ENCODE assay signal across 8 mouse cellular contexts in the genomic region with DNA sequence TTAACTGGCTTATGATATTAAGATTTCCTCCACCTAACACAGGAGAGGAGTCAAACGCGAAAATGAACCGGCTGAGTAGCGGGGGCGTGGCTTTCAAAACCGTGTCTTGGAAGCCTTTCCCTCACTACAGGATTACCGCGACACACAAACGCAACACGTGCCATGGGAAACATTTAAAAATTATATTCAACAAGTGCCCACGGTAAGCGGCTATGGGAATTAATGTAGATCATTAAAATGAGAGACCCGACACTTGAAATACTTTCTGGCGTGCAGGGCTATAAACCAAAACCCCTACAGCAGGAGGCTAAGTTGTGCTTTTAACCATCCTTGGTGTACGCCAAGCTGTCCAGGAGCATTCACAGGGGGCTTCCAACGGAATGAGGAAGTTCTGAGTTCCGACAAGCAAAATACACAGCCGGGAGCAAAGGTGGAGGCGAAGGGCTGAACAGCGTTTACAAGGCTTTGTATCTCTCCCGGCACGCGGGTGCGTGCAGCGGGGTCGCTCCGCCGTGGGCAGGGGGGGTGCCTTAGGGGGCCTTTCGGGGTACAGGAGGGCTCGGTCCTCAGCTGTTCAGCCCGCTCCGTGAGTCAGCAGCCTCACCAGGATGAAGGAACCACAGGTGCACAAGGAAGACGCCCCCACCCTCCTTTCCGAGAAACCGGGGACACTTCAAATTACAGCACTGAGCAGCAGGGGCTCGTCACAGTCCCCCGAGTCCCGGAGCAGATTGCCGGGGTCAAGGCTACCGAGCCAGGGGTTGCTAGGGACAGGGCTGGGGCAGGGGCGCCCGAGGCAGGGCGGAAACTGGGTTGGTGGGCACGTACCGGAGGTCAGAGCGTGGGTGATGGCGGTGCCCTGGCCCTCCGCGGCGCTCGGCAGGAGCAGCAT. TPM values are rescaled to one million over a fixed set of nuclear protein-coding genes. Genes with fewer than 3 reads are reported as not detected.
DNase-seq lines count a peak whose midpoint lies in the region; ATAC-seq and TF ChIP-seq lines count a peak whose summit lies in the region.

No protein-coding gene starts in this region.

- H3K9ac ChIP-seq in intestine, embryonic 14.5 days (ENCODE audit: low read length) = peak overlapping the region; percentile 74
- peak overlapping the region; percentile 88 for H3K9ac ChIP-seq in liver, embryonic 16.5 days (ENCODE audit: low read depth, low read length)

- peak overlapping the region; percentile 84 for H3K27ac ChIP-seq in layer of hippocampus, adult 2 months
- peak overlapping the region; percentile 62; the same call in 1 of the 2 replicates for H3K27ac ChIP-seq in intestine, embryonic 14.5 days (ENCODE audit: low read depth)
- peak overlapping the region; percentile 66 for H3K27ac ChIP-seq in liver, embryonic 16.5 days (ENCODE audit: low read length)

- WGBS in intestine, embryonic 14.5 days = under 1% methylated on average over 51 of the region's 51 CpGs
- under 1% methylated on average over 51 of the region's 51 CpGs for WGBS in liver, embryonic 16.5 days (ENCODE audit: insufficient replicate concordance)

- H3K9me3 ChIP-seq in intestine, embryonic 14.5 days (ENCODE audit: control insufficient read depth, low read length) = no peaks in the 10 kb centered on the region
- no peaks in the 10 kb centered on the region for H3K9me3 ChIP-seq in liver, embryonic 16.5 days (replicated peaks; ENCODE audit: control insufficient read depth, low read length)

- H3K36me3 ChIP-seq in intestine, embryonic 14.5 days (ENCODE audit: control insufficient read depth, insufficient read depth, low read length) = peaks cover 40% of the 10 kb centered on the region
- peaks cover 20% of the 10 kb centered on the region for H3K36me3 ChIP-seq in liver, embryonic 16.5 days (ENCODE audit: control insufficient read depth, insufficient read depth)

- H3K4me1 ChIP-seq in intestine, embryonic 14.5 days (replicated peaks; ENCODE audit: control insufficient read depth, insufficient read depth, low read length) = peaks cover 12% of the 10 kb centered on the region; the same call in 1 of the 2 replicates
- H3K4me1 ChIP-seq in liver, embryonic 16.5 days (ENCODE audit: control insufficient read depth, low read depth, low read length) = peaks cover 14% of the 10 kb centered on the region

- no peak for DNase-seq in layer of hippocampus, adult 2 months (ENCODE audit: low spot score in 2 of 2)
- DNase-seq in layer of hippocampus, adult 8-10 months (ENCODE audit: low spot score in 2 of 2) = no peak
- peak; percentile 41 for DNase-seq in adipocyte (ENCODE audit: low spot score)
- peak; percentile 84 for DNase-seq in intestine, embryonic 14.5 days (ENCODE audit: low spot score)
- DNase-seq in retina, postnatal 1 day = peak; percentile 5
- DNase-seq in layer of hippocampus, adult 9-11 months = no peak

- 0 out of 2 replicates have a peak, but pooled peaks have one; percentile 1 for ATAC-seq in erythroblast, adult 5-6 weeks (replicated peaks; ENCODE audit: low FRiP score, poor library complexity, severe bottlenecking)
- ATAC-seq in intestine, embryonic 14.5 days (replicated peaks; ENCODE audit: low FRiP score, low TSS enrichment, low read depth) = peak; percentile 74
- peak; percentile 5; the same call in 1 of the 2 replicates for ATAC-seq in liver, embryonic 16.5 days (ENCODE audit: low read depth)

- no peaks in the 10 kb centered on the region for H3K27me3 ChIP-seq in intestine, embryonic 14.5 days (replicated peaks; ENCODE audit: control insufficient read depth, insufficient read depth, low read length)
- no peaks in the 10 kb centered on the region for H3K27me3 ChIP-seq in liver, embryonic 16.5 days (ENCODE audit: control insufficient read depth, insufficient read depth, low read depth, low read length)

- peak overlapping the region; percentile 97 for H3K4me3 ChIP-seq in layer of hippocampus, adult 2 months
- H3K4me3 ChIP-seq in intestine, embryonic 14.5 days (ENCODE audit: low read depth, low read length) = peak overlapping the region; percentile 90
- H3K4me3 ChIP-seq in liver, embryonic 16.5 days (ENCODE audit: low read depth, low read length) = peak overlapping the region; percentile 96

- no peak for TF ChIP-seq CTCF in layer of hippocampus, adult 2 months (conservative IDR thresholded peaks at IDR 0.05)

- peak overlapping the region; percentile 93 for H3K4me2 ChIP-seq in intestine, embryonic 14.5 days (ENCODE audit: low read length)
- H3K4me2 ChIP-seq in liver, embryonic 16.5 days (ENCODE audit: low read depth, low read length) = peak overlapping the region; percentile 99

RNA-seq across cellular contexts. Expression of gene Dnajc2, which starts 0.6 kb away (rescaled TPM):
- total RNA-seq in layer of hippocampus, adult 2 months (2021) = 10 to 100 TPM; 28.0 to 34.1 TPM
- total RNA-seq in layer of hippocampus, adult 8-10 months (2022) = 10 to 100 TPM; 31.6 to 37.6 (median 34.0) TPM
- total RNA-seq in erythroblast, adult 5-6 weeks (2015; ENCODE audit: low replicate concordance) = 24.2 and 26.3 TPM in 2 replicates
- total RNA-seq in erythroblast, adult 5-6 weeks (2017; ENCODE audit: low replicate concordance) = 33.3 and 36.5 TPM in 2 replicates
- polyA plus RNA-seq in intestine, embryonic 14.5 days (2014; fragmentation: Nextera tagmentation; extraction: Ambion mirVana) = 80.0 and 85.5 TPM in 2 replicates
- polyA plus RNA-seq in liver, embryonic 16.5 days (2015; fragmentation: Nextera tagmentation; extraction: Ambion mirVana) = 17.5 and 20.8 TPM in 2 replicates

RNA-seq across cellular contexts. Expression of gene Psmc2, which starts 0.7 kb away (rescaled TPM):
- total RNA-seq in layer of hippocampus, adult 2 months (2021) = 100 to 1,000 TPM; 116 to 118 TPM
- 100 to 1,000 TPM in 3 of 4 experiments, 10 to 100 TPM in 1; 99.3 to 117 (median 115) TPM for total RNA-seq in layer of hippocampus, adult 8-10 months (2022)
- total RNA-seq in erythroblast, adult 5-6 weeks (2015; ENCODE audit: low replicate concordance) = 38.2 and 38.4 TPM in 2 replicates
- total RNA-seq in erythroblast, adult 5-6 weeks (2017; ENCODE audit: low replicate concordance) = 35.4 and 40.5 TPM in 2 replicates
- 165 and 173 TPM in 2 replicates for polyA plus RNA-seq in intestine, embryonic 14.5 days (2014; fragmentation: Nextera tagmentation; extraction: Ambion mirVana)
- polyA plus RNA-seq in liver, embryonic 16.5 days (2015; fragmentation: Nextera tagmentation; extraction: Ambion mirVana) = 95.5 and 113 TPM in 2 replicates

RNA-seq across cellular contexts. Expression of gene Pmpcb, which starts 47.5 kb away (rescaled TPM):
- 10 to 100 TPM; 72.9 to 73.9 TPM for total RNA-seq in layer of hippocampus, adult 2 months (2021)
- total RNA-seq in layer of hippocampus, adult 8-10 months (2022) = 10 to 100 TPM; 69.8 to 85.6 (median 79.1) TPM
- total RNA-seq in erythroblast, adult 5-6 weeks (2015; ENCODE audit: low replicate concordance) = 14.6 and 20.8 TPM in 2 replicates
- 31.6 and 35.8 TPM in 2 replicates for total RNA-seq in erythroblast, adult 5-6 weeks (2017; ENCODE audit: low replicate concordance)
- 78.4 and 84.1 TPM in 2 replicates for polyA plus RNA-seq in intestine, embryonic 14.5 days (2014; fragmentation: Nextera tagmentation; extraction: Ambion mirVana)
- polyA plus RNA-seq in liver, embryonic 16.5 days (2015; fragmentation: Nextera tagmentation; extraction: Ambion mirVana) = 38.4 and 42.4 TPM in 2 replicates

Comparison
In these comparisons a context has a peak if more than half of its experiments do, and no peak if none do; other contexts are left out.
1. DNase-seq: peak in adipocyte (single experiment), intestine, embryonic 14.5 days (single experiment) and retina, postnatal 1 day (single experiment); none in layer of hippocampus, adult 2 months (0 of 2), layer of hippocampus, adult 8-10 months (0 of 2) and layer of hippocampus, adult 9-11 months (single experiment).
2. ATAC-seq: peak in every context shown above with its lines; median percentile 74 in intestine, embryonic 14.5 days; 5 in liver, embryonic 16.5 days; 1 in erythroblast, adult 5-6 weeks.
3. Peak in every context shown above with its lines, with median percentiles within 50 percentile points of each other: H3K27ac ChIP-seq and H3K4me3 ChIP-seq.